Mouse (Mus musculus) forebrain, postnatal 0 days (tissue): ENCODE measurements around the gene Exoc4. TPM values are rescaled to one million over a fixed set of nuclear protein-coding genes. Genes with fewer than 3 reads are reported as not detected.
A peak's percentile ranks its signal among the peaks of the same experiment; 100 is the strongest.

Experiments used
- ATAC-seq: fragments of 200-750 bp; cut with Nextera tagmentation; 2 replicates; pipeline ENCODE4 v1.8.0; 2017; ENCODE audit warnings: mild to moderate bottlenecking, moderate library complexity
- DNase-seq: peaks from one replicate; pipeline ENCODE4 v3.0.0-alpha.2; 2015
- H3K27ac ChIP-seq: fragments of 300-500 bp; sonication (generic); 2 replicates; pipeline ENCODE4 v1.5.1; 2014; ENCODE audit warnings: low read depth, mild to moderate bottlenecking, antibody characterized with exemption, low read length, moderate library complexity, mixed read lengths
- H3K27me3 ChIP-seq: fragments of 300-500 bp; sonication (generic); 2 replicates; pipeline ENCODE4 v1.6.1; 2014; ENCODE audit warnings: mild to moderate bottlenecking, low read length, mixed read lengths; ENCODE audit not compliant: insufficient read depth
- H3K36me3 ChIP-seq: fragments of 300-500 bp; sonication (generic); 2 replicates; pipeline ENCODE4 v1.6.1; 2014; ENCODE audit warnings: mild to moderate bottlenecking, moderate library complexity; ENCODE audit not compliant: insufficient read depth
- H3K4me1 ChIP-seq: fragments of 300-500 bp; sonication (generic); 2 replicates; pipeline ENCODE4 v1.6.1; 2014; ENCODE audit warnings: antibody characterized with exemption; ENCODE audit not compliant: insufficient read depth
- H3K4me2 ChIP-seq: fragments of 300-500 bp; sonication (generic); 2 replicates; pipeline ENCODE4 v1.6.1; 2014; ENCODE audit warnings: low read depth, mild to moderate bottlenecking, moderate library complexity
- H3K4me3 ChIP-seq: fragments of 300-500 bp; sonication (generic); 2 replicates; pipeline ENCODE4 v1.5.1; 2014; ENCODE audit warnings: low read depth, low read length, mixed read lengths
- H3K9ac ChIP-seq: fragments of 300-500 bp; sonication (generic); 2 replicates; pipeline ENCODE4 v1.6.1; 2014; ENCODE audit warnings: mild to moderate bottlenecking
- H3K9me3 ChIP-seq: fragments of 300-500 bp; sonication (generic); 2 replicates; pipeline ENCODE4 v1.6.1; 2016; ENCODE audit warnings: low read length
- CTCF ChIP-seq: sonication (generic); IDR thresholded peaks from 2 replicates; pipeline ENCODE4 v1.5.1; 2016; ENCODE audit warnings: antibody characterized with exemption, control low read depth, low read depth
- WGBS: fragments of 180-500 bp; shearing (Covaris S2); extraction: QIAGEN DNeasy Blood & Tissue Kit; methylation state at CpG from one replicate; pipeline ENCODE4 v1.1.7; 2014; 5-methylcytosine and 5-hydroxymethylcytosine counted together
- polyA plus RNA-seq: library from polyadenylated mRNA; unstranded; fragments of >200 nt; fragmentation: Nextera tagmentation; extraction: Ambion mirVana; gene quantifications from 2 replicates; pipeline ENCODE4 v1.2.1, GENCODE M21; 2015
- total RNA-seq: library from RNA; depleted of rRNA; stranded (reverse); fragments of >200 nt; gene quantifications from 2 replicates; pipeline ENCODE4 v1.2.3, GENCODE M21; 2014

Gene Exoc4
- total and polyA plus RNA-seq, 2 experiments from 2014 or later: 29.0 to 90.9 TPM

- no peak overlapping the region for H3K27ac ChIP-seq
- 77% methylated on average over 3 of the region's 3 CpGs for WGBS
- no peaks in the 10 kb centered on the region for H3K9me3 ChIP-seq
- H3K27me3 ChIP-seq: no peaks in the 10 kb centered on the region
- H3K4me1 ChIP-seq: no peaks in the 10 kb centered on the region
- no peak overlapping the region for H3K9ac ChIP-seq
- H3K4me3 ChIP-seq: no peak overlapping the region
- no peak overlapping the region for H3K4me2 ChIP-seq
- H3K36me3 ChIP-seq: no peaks in the 10 kb centered on the region
- no peak for TF ChIP-seq CTCF
- DNase-seq (no peak), ATAC-seq (no peak)
Observed at GRCm38 (mm10) chr6:33380517-33380916, 131.6 kb downstream of the Exoc4 start.

- no peak for DNase-seq
- ATAC-seq: no peak
- H3K4me2 ChIP-seq: no peak overlapping the region
- H3K9ac ChIP-seq: no peak overlapping the region
- H3K4me3 ChIP-seq: no peak overlapping the region
- H3K4me1 ChIP-seq: no peaks in the 10 kb centered on the region
- no peaks in the 10 kb centered on the region for H3K9me3 ChIP-seq
- no peak overlapping the region for H3K27ac ChIP-seq
- WGBS: 20% methylated on average over 3 of the region's 3 CpGs
- no peak for TF ChIP-seq CTCF
- no peaks in the 10 kb centered on the region for H3K27me3 ChIP-seq
- H3K36me3 ChIP-seq: no peaks in the 10 kb centered on the region
Observed at GRCm38 (mm10) chr6:33382176-33382575, 133.3 kb downstream of the Exoc4 start.

GRCm38 (mm10) chr6:33392020-33392419 is 143.1 kb downstream of the Exoc4 start:
- ATAC-seq (no peak), DNase-seq (no peak)
- H3K9me3 ChIP-seq: no peaks in the 10 kb centered on the region
- TF ChIP-seq CTCF: peak; percentile 26
- H3K36me3 ChIP-seq: no peaks in the 10 kb centered on the region
- H3K9ac ChIP-seq: no peak overlapping the region
- 94% methylated on average over 2 of the region's 2 CpGs for WGBS
- no peak overlapping the region for H3K4me2 ChIP-seq
- no peak overlapping the region for H3K4me3 ChIP-seq
- H3K27me3 ChIP-seq: no peaks in the 10 kb centered on the region
- H3K27ac ChIP-seq: no peak overlapping the region
- no peaks in the 10 kb centered on the region for H3K4me1 ChIP-seq

- TF ChIP-seq CTCF: no peak
- DNase-seq: no peak
- peaks cover 2% of the 10 kb centered on the region; the same call in 1 of the 2 replicates for H3K4me1 ChIP-seq
- 33% methylated on average over 1 of the region's 1 CpGs for WGBS
- no peaks in the 10 kb centered on the region for H3K27me3 ChIP-seq
- H3K4me2 ChIP-seq: no peak overlapping the region
- no peak overlapping the region for H3K4me3 ChIP-seq
- H3K9me3 ChIP-seq: no peaks in the 10 kb centered on the region
- H3K27ac ChIP-seq: no peak overlapping the region
- ATAC-seq: no peak
- no peak overlapping the region for H3K9ac ChIP-seq
- no peaks in the 10 kb centered on the region for H3K36me3 ChIP-seq
Observed at GRCm38 (mm10) chr6:33399491-33399890, 150.6 kb downstream of the Exoc4 start.

GRCm38 (mm10) chr6:33401161-33401560 is 152.3 kb downstream of the Exoc4 start:
- no peak for DNase-seq
- no peak overlapping the region for H3K27ac ChIP-seq
- WGBS: 89% methylated on average over 2 of the region's 2 CpGs

GRCm38 (mm10) chr6:33405562-33406275 is 156.8 kb downstream of the Exoc4 start:
- Histone ChIP-seq H3K36me3 (no peaks in the 10 kb centered on the region), H3K4me2 (no peak overlapping the region), H3K27ac (peak overlapping the region; percentile 9), H3K4me3 (no peak overlapping the region), H3K9me3 (no peaks in the 10 kb centered on the region), H3K27me3 (no peaks in the 10 kb centered on the region), H3K4me1 (peaks cover 12% of the 10 kb centered on the region), H3K9ac (no peak overlapping the region)
- 33% methylated on average over 4 of the region's 4 CpGs for WGBS
- peak; percentile 79 for DNase-seq
- TF ChIP-seq CTCF: peak; percentile 78
- peak; percentile 66 for ATAC-seq

More at GRCm38 (mm10) chr6:33401161-33401560, 152.3 kb downstream of the Exoc4 start:
- Histone ChIP-seq H3K27me3 (no peaks in the 10 kb centered on the region), H3K9ac (no peak overlapping the region), H3K4me3 (no peak overlapping the region), H3K4me2 (no peak overlapping the region), H3K4me1 (peaks cover 12% of the 10 kb centered on the region), H3K36me3 (no peaks in the 10 kb centered on the region), H3K9me3 (no peaks in the 10 kb centered on the region)
- no peak for TF ChIP-seq CTCF
- no peak for ATAC-seq

- Histone ChIP-seq H3K9me3 (no peaks in the 10 kb centered on the region), H3K27ac (no peak overlapping the region), H3K4me2 (no peak overlapping the region), H3K9ac (no peak overlapping the region), H3K36me3 (no peaks in the 10 kb centered on the region), H3K27me3 (no peaks in the 10 kb centered on the region), H3K4me1 (peaks cover 10% of the 10 kb centered on the region), H3K4me3 (no peak overlapping the region)
- 67% methylated on average over 3 of the region's 3 CpGs for WGBS
- DNase-seq: no peak
- no peak for TF ChIP-seq CTCF
- ATAC-seq: peak; percentile 63; the same call in 1 of the 2 replicates
Observed at GRCm38 (mm10) chr6:33409586-33409985, 160.7 kb downstream of the Exoc4 start.
